Mouse (Mus musculus): ENCODE data around the gene Gm16181. TPM values are rescaled to one million over a fixed set of nuclear protein-coding genes. Genes with fewer than 3 reads are reported as not detected.
A peak's percentile ranks its signal among the peaks of the same experiment; 100 is the strongest.

Gm16181 gene
- polyA plus RNA-seq, 1 experiment from 2014 or later = not detected

GRCm38 (mm10) chr17:35254241-35255098, 33.8 kb downstream of the Gm16181 start:
- peak; percentile 40 for ATAC-seq (ENCODE audit: low FRiP score)

GRCm38 (mm10) chr17:35255301-35255700, 34.7 kb downstream of the Gm16181 start:
- Histone ChIP-seq H3K9ac (ENCODE audit: low read length) (no peak overlapping the region), H3K27me3 (ENCODE audit: control insufficient read depth, insufficient read depth, low read length) (no peaks in the 10 kb centered on the region), H3K4me3 (ENCODE audit: low read depth, low read length) (no peak overlapping the region), H3K4me1 (ENCODE audit: control insufficient read depth, insufficient read depth, low read length) (no peaks in the 10 kb centered on the region), H3K9me3 (ENCODE audit: control insufficient read depth, low read length) (no peaks in the 10 kb centered on the region), H3K27ac (ENCODE audit: low read depth, low read length) (no peak overlapping the region), H3K4me2 (no peak overlapping the region), H3K36me3 (ENCODE audit: control insufficient read depth, insufficient read depth, low read length) (peaks cover 23% of the 10 kb centered on the region)
- 0 out of 2 replicates have a peak, but pooled peaks have one; percentile 10 for ATAC-seq (ENCODE audit: low FRiP score)
- DNase-seq (ENCODE audit: low spot score, missing footprints) = no peak
- 71% methylated on average over 3 of the region's 3 CpGs for WGBS

More at GRCm38 (mm10) chr17:35254241-35255098, 33.8 kb downstream of the Gm16181 start:
- Histone ChIP-seq H3K27me3 (ENCODE audit: control insufficient read depth, insufficient read depth, low read length) (no peaks in the 10 kb centered on the region), H3K9ac (ENCODE audit: low read length) (no peak overlapping the region), H3K27ac (ENCODE audit: low read depth, low read length) (no peak overlapping the region), H3K4me2 (no peak overlapping the region), H3K4me1 (ENCODE audit: control insufficient read depth, insufficient read depth, low read length) (no peaks in the 10 kb centered on the region), H3K9me3 (ENCODE audit: control insufficient read depth, low read length) (no peaks in the 10 kb centered on the region), H3K4me3 (ENCODE audit: low read depth, low read length) (no peak overlapping the region), H3K36me3 (ENCODE audit: control insufficient read depth, insufficient read depth, low read length) (peaks cover 29% of the 10 kb centered on the region)
- peak; percentile 93 for DNase-seq (ENCODE audit: low spot score, missing footprints)
- 56% methylated on average over 11 of the region's 11 CpGs for WGBS

- ATAC-seq (ENCODE audit: low FRiP score) (no peak), DNase-seq (ENCODE audit: low spot score, missing footprints) (peak; percentile 83)
- H3K27me3 ChIP-seq (ENCODE audit: control insufficient read depth, insufficient read depth, low read length) = no peaks in the 10 kb centered on the region
- H3K4me2 ChIP-seq = no peak overlapping the region
- H3K36me3 ChIP-seq (ENCODE audit: control insufficient read depth, insufficient read depth, low read length) = peaks cover 21% of the 10 kb centered on the region
- H3K9me3 ChIP-seq (ENCODE audit: control insufficient read depth, low read length) = no peaks in the 10 kb centered on the region
- H3K9ac ChIP-seq (ENCODE audit: low read length) = no peak overlapping the region
- no peak overlapping the region for H3K27ac ChIP-seq (ENCODE audit: low read depth, low read length)
- H3K4me1 ChIP-seq (ENCODE audit: control insufficient read depth, insufficient read depth, low read length) = no peaks in the 10 kb centered on the region
- no peak overlapping the region for H3K4me3 ChIP-seq (ENCODE audit: low read depth, low read length)
- 70% methylated on average over 4 of the region's 4 CpGs for WGBS
These were observed 35.1 kb downstream of the Gm16181 start for GRCm38 (mm10) chr17:35255704-35256103.

DNA sequence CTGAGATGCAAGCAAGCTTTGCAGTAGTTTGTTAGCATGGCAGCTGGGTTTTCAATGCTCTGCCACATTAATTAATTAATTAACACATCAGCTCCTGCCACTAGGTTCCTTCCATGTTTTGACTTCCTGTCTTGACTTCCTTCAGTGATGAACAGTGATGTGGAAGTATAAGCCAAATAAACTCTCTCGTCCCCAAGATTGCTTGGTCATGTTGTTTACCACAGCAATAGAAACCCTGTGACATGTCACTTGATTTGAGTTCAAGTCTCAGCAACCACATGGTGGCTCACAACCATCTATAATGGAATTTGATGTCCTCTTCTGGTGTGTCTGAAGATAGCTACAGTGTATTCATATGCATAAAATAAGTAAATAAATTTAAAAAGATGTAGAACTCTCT, 36.7 kb downstream of the Gm16181 start:
- Histone ChIP-seq H3K4me2 (no peak overlapping the region), H3K4me3 (ENCODE audit: low read depth, low read length) (no peak overlapping the region), H3K27me3 (ENCODE audit: control insufficient read depth, insufficient read depth, low read length) (no peaks in the 10 kb centered on the region), H3K9ac (ENCODE audit: low read length) (no peak overlapping the region), H3K36me3 (ENCODE audit: control insufficient read depth, insufficient read depth, low read length) (peaks cover 10% of the 10 kb centered on the region), H3K9me3 (ENCODE audit: control insufficient read depth, low read length) (no peaks in the 10 kb centered on the region), H3K4me1 (ENCODE audit: control insufficient read depth, insufficient read depth, low read length) (no peaks in the 10 kb centered on the region), H3K27ac (ENCODE audit: low read depth, low read length) (no peak overlapping the region)
- peak; percentile 80 for DNase-seq (ENCODE audit: low spot score, missing footprints)
- WGBS = 90% methylated on average over 1 of the region's 1 CpGs
- no peak for ATAC-seq (ENCODE audit: low FRiP score)

DNA sequence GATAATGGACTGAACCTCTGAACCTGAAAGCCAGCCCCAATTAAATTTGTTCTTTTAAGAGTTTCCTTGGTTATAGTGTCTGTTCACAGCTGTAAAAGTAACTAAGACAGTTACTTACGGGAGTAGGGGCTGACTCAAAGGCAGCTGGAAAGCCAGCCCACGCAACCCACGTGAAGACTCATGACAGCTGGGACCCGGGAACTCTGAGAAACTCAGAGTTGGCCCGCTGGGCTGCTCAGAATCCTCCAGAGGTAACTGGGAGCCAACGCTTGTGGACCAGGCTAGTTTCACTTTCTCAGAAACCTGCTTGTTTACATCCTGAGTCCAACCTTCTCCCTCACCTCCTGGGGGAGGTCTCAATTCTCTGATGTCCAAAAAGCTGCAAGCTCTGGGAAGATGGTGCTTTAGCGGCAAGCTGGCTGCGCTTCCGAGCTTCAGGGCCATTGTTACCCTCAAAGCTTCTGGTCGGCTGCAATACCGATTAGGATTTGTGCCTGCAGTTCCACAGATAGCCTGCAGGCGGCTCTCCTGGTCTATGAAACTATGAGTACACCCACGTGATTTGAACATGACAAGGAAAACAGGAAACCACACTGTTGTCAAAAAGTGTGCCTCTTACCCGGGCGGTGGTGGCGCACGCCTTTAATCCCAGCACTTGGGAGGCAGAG, 37.3 kb downstream of the Gm16181 start:
- no peaks in the 10 kb centered on the region for H3K9me3 ChIP-seq (ENCODE audit: control insufficient read depth, low read length)
- WGBS = 17% methylated on average over 17 of the region's 17 CpGs
- H3K4me1 ChIP-seq (ENCODE audit: control insufficient read depth, insufficient read depth, low read length) = no peaks in the 10 kb centered on the region; the same call in 1 of the 2 replicates
- H3K4me3 ChIP-seq (ENCODE audit: low read depth, low read length) = no peak overlapping the region
- no peak overlapping the region for H3K27ac ChIP-seq (ENCODE audit: low read depth, low read length)
- DNase-seq (ENCODE audit: low spot score, missing footprints) = peak; percentile 99
- H3K9ac ChIP-seq (ENCODE audit: low read length) = no peak overlapping the region
- no peak for ATAC-seq (ENCODE audit: low FRiP score)
- H3K27me3 ChIP-seq (ENCODE audit: control insufficient read depth, insufficient read depth, low read length) = no peaks in the 10 kb centered on the region
- peak overlapping the region; percentile 1; the same call in 1 of the 2 replicates for H3K4me2 ChIP-seq
- H3K36me3 ChIP-seq (ENCODE audit: control insufficient read depth, insufficient read depth, low read length) = peaks cover 4% of the 10 kb centered on the region

- H3K4me3 ChIP-seq (ENCODE audit: low read depth, low read length) = no peak overlapping the region
- WGBS = 65% methylated on average over 13 of the region's 14 CpGs
- H3K4me1 ChIP-seq (ENCODE audit: control insufficient read depth, insufficient read depth, low read length) = peaks cover 4% of the 10 kb centered on the region
- peaks cover 1% of the 10 kb centered on the region for H3K36me3 ChIP-seq (ENCODE audit: control insufficient read depth, insufficient read depth, low read length)
- ATAC-seq (ENCODE audit: low FRiP score) (no peak), DNase-seq (ENCODE audit: low spot score, missing footprints) (no peak)
- H3K27me3 ChIP-seq (ENCODE audit: control insufficient read depth, insufficient read depth, low read length) = peaks cover 2% of the 10 kb centered on the region
- H3K9ac ChIP-seq (ENCODE audit: low read length) = no peak overlapping the region
- no peaks in the 10 kb centered on the region for H3K9me3 ChIP-seq (ENCODE audit: control insufficient read depth, low read length)
- H3K27ac ChIP-seq (ENCODE audit: low read depth, low read length) = no peak overlapping the region
- H3K4me2 ChIP-seq = no peak overlapping the region
These were observed 38.2 kb downstream of the Gm16181 start for GRCm38 (mm10) chr17:35258492-35259478.

- Histone ChIP-seq H3K4me1 (ENCODE audit: control insufficient read depth, insufficient read depth, low read length) (peaks cover 4% of the 10 kb centered on the region), H3K4me3 (ENCODE audit: low read depth, low read length) (no peak overlapping the region), H3K27me3 (ENCODE audit: control insufficient read depth, insufficient read depth, low read length) (peaks cover 2% of the 10 kb centered on the region), H3K9me3 (ENCODE audit: control insufficient read depth, low read length) (no peaks in the 10 kb centered on the region), H3K9ac (ENCODE audit: low read length) (no peak overlapping the region), H3K36me3 (ENCODE audit: control insufficient read depth, insufficient read depth, low read length) (no peaks in the 10 kb centered on the region), H3K4me2 (no peak overlapping the region), H3K27ac (ENCODE audit: low read depth, low read length) (no peak overlapping the region)
- DNase-seq (ENCODE audit: low spot score, missing footprints) (no peak), ATAC-seq (ENCODE audit: low FRiP score) (no peak)
- 72% methylated on average over 4 of the region's 4 CpGs for WGBS
These were observed 39.0 kb downstream of the Gm16181 start for GRCm38 (mm10) chr17:35259621-35260020.

GRCm38 (mm10) chr17:35261651-35262050, 41.0 kb downstream of the Gm16181 start:
- no peak overlapping the region for H3K4me3 ChIP-seq (ENCODE audit: low read depth, low read length)
- no peak overlapping the region for H3K9ac ChIP-seq (ENCODE audit: low read length)
- peaks cover 2% of the 10 kb centered on the region for H3K27me3 ChIP-seq (ENCODE audit: control insufficient read depth, insufficient read depth, low read length)
- H3K36me3 ChIP-seq (ENCODE audit: control insufficient read depth, insufficient read depth, low read length) = no peaks in the 10 kb centered on the region
- H3K4me1 ChIP-seq (ENCODE audit: control insufficient read depth, insufficient read depth, low read length) = peaks cover 4% of the 10 kb centered on the region
- H3K9me3 ChIP-seq (ENCODE audit: control insufficient read depth, low read length) = no peaks in the 10 kb centered on the region
- ATAC-seq (ENCODE audit: low FRiP score) (no peak), DNase-seq (ENCODE audit: low spot score, missing footprints) (no peak)
- H3K4me2 ChIP-seq = no peak overlapping the region
- 68% methylated on average over 13 of the region's 13 CpGs for whole genome bisulfite sequencing
- H3K27ac ChIP-seq (ENCODE audit: low read depth, low read length) = no peak overlapping the region
